Mouse (Mus musculus) right cerebral cortex, postnatal 14 days (tissue): ENCODE data around the gene Igfl3.

Experiments
- DNase-seq: peaks from one replicate; pipeline ENCODE4 v3.0.0; 2022

Igfl3 gene

GRCm38 (mm10) chr7:18176194-18176593 is at the start of gene Igfl3:
TSS of gene Igfl3 (plus strand) at chr7:18176494.
- DNase-seq: no peak

- DNase-seq: no peak
Measured at GRCm38 (mm10) chr7:18210938-18211337, 34.6 kb downstream of the Igfl3 start.

GRCm38 (mm10) chr7:18214699-18215098 is 38.4 kb downstream of the Igfl3 start:
- no peak for DNase-seq
